ENCODE assay signal across 8 mouse cellular contexts in the genomic region with DNA sequence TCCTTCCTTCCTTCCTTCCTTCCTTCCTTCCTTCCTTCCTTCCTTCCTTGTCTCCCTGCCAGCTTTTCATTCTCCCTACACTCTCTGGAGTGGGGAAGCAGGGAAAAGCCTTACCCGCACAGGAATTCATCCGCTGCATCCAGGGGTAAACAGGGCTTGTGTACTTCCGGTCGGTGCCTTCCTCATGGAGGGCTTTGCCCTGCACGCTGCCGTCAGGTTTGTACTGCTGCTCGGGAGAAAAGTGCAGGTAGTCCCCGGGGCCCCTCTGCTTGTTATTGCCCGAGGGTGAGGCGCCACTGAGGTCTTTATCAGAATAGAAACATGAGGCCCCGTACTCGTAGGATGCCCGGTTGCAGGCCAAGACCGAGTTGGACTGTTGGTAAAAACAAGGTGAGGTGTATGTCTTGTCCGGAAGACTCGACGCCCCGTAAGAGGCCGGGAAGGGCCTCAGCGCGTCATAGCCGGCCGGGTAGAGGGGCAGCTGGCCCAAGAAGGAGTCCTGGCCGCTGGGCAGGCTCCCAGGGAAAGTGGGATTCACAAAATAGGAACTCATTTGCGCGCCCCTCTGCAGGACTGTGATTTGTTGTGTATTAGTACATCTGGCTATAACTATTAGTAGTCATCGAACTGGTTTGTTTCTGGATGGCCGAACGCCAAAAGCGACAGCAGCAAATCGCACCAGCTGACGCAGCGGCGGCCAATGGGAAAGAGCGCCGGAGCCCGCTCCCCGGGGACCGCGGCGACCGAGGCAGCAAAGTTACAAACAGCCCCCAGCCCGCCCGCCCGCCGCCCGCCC. TPM values are rescaled to one million over a fixed set of nuclear protein-coding genes. Genes with fewer than 3 reads are reported as not detected.
DNase-seq lines count a peak whose midpoint lies in the region; ATAC-seq lines count a peak whose summit lies in the region.

A gene (minus strand): TSS at position 651 of the 796 bp plus-strand sequence.

- peak within 1 kb of the TSS; percentile 69 for H3K27ac ChIP-seq in limb, embryonic 12.5 days

- no peaks in the 10 kb centered on the region for H3K9me3 ChIP-seq in limb, embryonic 12.5 days

- H3K4me1 ChIP-seq in limb, embryonic 12.5 days (replicated peaks), result peaks cover 80% of the 10 kb centered on the region

- H3K4me3 ChIP-seq in limb, embryonic 12.5 days (replicated peaks), result peak within 1 kb of the TSS; percentile 79

- under 1% methylated on average over 45 of the region's 47 CpGs for WGBS in limb, embryonic 12.5 days

- H3K27me3 ChIP-seq in limb, embryonic 12.5 days, result peaks cover 33% of the 10 kb centered on the region; the same call in 1 of the 2 replicates

- no peak for ATAC-seq in limb, embryonic 12.5 days (ENCODE audit: insufficient number of reproducible peaks, insufficient read depth, low FRiP score, low TSS enrichment, low read depth)

- H3K9ac ChIP-seq in limb, embryonic 12.5 days (replicated peaks), result peak within 1 kb of the TSS; percentile 72

- H3K36me3 ChIP-seq in limb, embryonic 12.5 days, result peaks cover 25% of the 10 kb centered on the region

- peak within 1 kb of the TSS; percentile 96 for H3K4me2 ChIP-seq in limb, embryonic 12.5 days

- DNase-seq in adrenal gland, adult (ENCODE audit: inconsistent age in 2 of 2, low spot score in 1 of 2), result peak; percentile 80 to 92
- DNase-seq in adrenal gland, adult 8-10 months, result no peak
- peak; percentile 71 for DNase-seq in 3134 (ENCODE audit: extremely low read depth, insufficient read length, low spot score)
- peak; percentile 29 for DNase-seq in heart, postnatal 4 days
- DNase-seq in urinary bladder, postnatal 25 days (ENCODE audit: low spot score), result peak; percentile 55
- DNase-seq in retina, postnatal 1 day, result no peak
- no peak for DNase-seq in left cerebral cortex, adult 18-20 months (ENCODE audit: low spot score in 2 of 2)

RNA-seq across cellular contexts. Expression of the gene that starts here (rescaled TPM):
- total RNA-seq in adrenal gland, adult 8-10 months (2022), result 1 to 10 TPM; 3.6 to 9.5 (median 5.2) TPM
- not detected for total RNA-seq in heart, postnatal 4 days (2021)
- 3.1 and 4.1 TPM in 2 replicates for polyA plus RNA-seq in limb, embryonic 12.5 days (2016; fragmentation: Nextera tagmentation; extraction: Ambion mirVana)
- not detected for total RNA-seq in left cerebral cortex, adult 18-20 months (2021)

Comparison
In these comparisons a context has a peak if more than half of its experiments do, and no peak if none do; other contexts are left out.
1. RNA of the gene that starts here (total RNA-seq): 3.6 to 9.5 TPM in adrenal gland, adult 8-10 months; not detected in heart, postnatal 4 days and not detected in left cerebral cortex, adult 18-20 months; every median in the first group is over 4 times any median in the second.
2. DNase-seq: peak in adrenal gland, adult (2 of 2), 3134 (single experiment) and urinary bladder, postnatal 25 days (single experiment); none in adrenal gland, adult 8-10 months (single experiment), retina, postnatal 1 day (single experiment) and left cerebral cortex, adult 18-20 months (0 of 2).
3. Peak in DNase-seq in heart, postnatal 4 days; RNA of the gene not detected or under 1 TPM.